Mouse (Mus musculus) intestine, postnatal 0 days (tissue): ENCODE results near the gene Tsga10. TPM values are rescaled to one million over a fixed set of nuclear protein-coding genes. Genes with fewer than 3 reads are reported as not detected.
"Not testable (repeated sequence)": the region's sequence is repeated elsewhere in the genome, so short reads cannot be mapped to it uniquely, and the experiment has no call there.

ENCODE experiments used
- ATAC-seq: fragments of 200-750 bp; cut with Nextera tagmentation; 2 replicates; pipeline ENCODE4 v1.8.0; 2017; ENCODE audit warnings: mild to moderate bottlenecking, moderate TSS enrichment, moderate library complexity
- H3K27ac ChIP-seq: fragments of 300-500 bp; sonication (generic); 2 replicates; pipeline ENCODE4 v1.5.1; 2014; ENCODE audit warnings: mild to moderate bottlenecking, low read depth, low read length, moderate library complexity
- H3K27me3 ChIP-seq: fragments of 300-500 bp; sonication (generic); replicated peaks from 2 replicates; pipeline ENCODE4 v1.6.1; 2014; ENCODE audit warnings: low read length, mixed read lengths; ENCODE audit not compliant: control insufficient read depth, insufficient read depth
- H3K36me3 ChIP-seq: fragments of 300-500 bp; sonication (generic); 2 replicates; pipeline ENCODE4 v1.6.1; 2014; ENCODE audit warnings: mild to moderate bottlenecking, moderate library complexity; ENCODE audit not compliant: control insufficient read depth, insufficient read depth
- H3K4me1 ChIP-seq: fragments of 300-500 bp; sonication (generic); replicated peaks from 2 replicates; pipeline ENCODE4 v1.6.1; 2014; ENCODE audit warnings: antibody characterized with exemption, low read length, mixed read lengths; ENCODE audit not compliant: control insufficient read depth, insufficient read depth
- H3K4me2 ChIP-seq: fragments of 300-500 bp; sonication (generic); replicated peaks from 2 replicates; pipeline ENCODE4 v1.6.1; 2014; ENCODE audit warnings: low read depth, mild to moderate bottlenecking, moderate library complexity
- H3K4me3 ChIP-seq: fragments of 300-500 bp; sonication (generic); 2 replicates; pipeline ENCODE4 v1.5.1; 2014; ENCODE audit warnings: low read depth, low read length
- H3K9ac ChIP-seq: fragments of 300-500 bp; sonication (generic); 2 replicates; pipeline ENCODE4 v1.6.1; 2014; ENCODE audit warnings: mild to moderate bottlenecking, low read depth, low read length
- H3K9me3 ChIP-seq: fragments of 300-500 bp; sonication (generic); 2 replicates; pipeline ENCODE4 v1.6.1; 2016; ENCODE audit warnings: mixed run types; ENCODE audit not compliant: control insufficient read depth
- CTCF ChIP-seq: sonication (generic); IDR thresholded peaks from 2 replicates; pipeline ENCODE4 v1.5.1; 2016; ENCODE audit warnings: low read depth, mild to moderate bottlenecking, control low read depth, antibody characterized with exemption, moderate library complexity
- WGBS: fragments of 180-500 bp; shearing (Covaris S2); extraction: QIAGEN DNeasy Blood & Tissue Kit; methylation state at CpG from one replicate; pipeline ENCODE4 v1.1.7; 2014; 5-methylcytosine and 5-hydroxymethylcytosine counted together
- polyA plus RNA-seq: library from polyadenylated mRNA; unstranded; fragments of >200 nt; fragmentation: Nextera tagmentation; extraction: Ambion mirVana; gene quantifications from 2 replicates; pipeline ENCODE4 v1.2.1, GENCODE M21; 2015

Tsga10 gene
- polyA plus RNA-seq, 1 experiment from 2014 or later, result 2.0 TPM

- Histone ChIP-seq H3K9me3 (no peaks in the 10 kb centered on the region), H3K4me2 (peak overlapping the region; percentile 81), H3K9ac (peak overlapping the region; percentile 57), H3K27me3 (no peaks in the 10 kb centered on the region), H3K36me3 (no peaks in the 10 kb centered on the region), H3K4me1 (no peaks in the 10 kb centered on the region), H3K27ac (peak overlapping the region; percentile 54; the same call in 1 of the 2 replicates), H3K4me3 (peak overlapping the region; percentile 60)
- TF ChIP-seq CTCF, result no peak
- ATAC-seq, result no peak
- WGBS, result 8% methylated on average over 23 of the region's 23 CpGs
Observed at GRCm38 (mm10) chr1:37865401-37866215, 621 bp downstream of the Tsga10 start.

- Histone ChIP-seq H3K36me3 (no peaks in the 10 kb centered on the region), H3K4me1 (no peaks in the 10 kb centered on the region), H3K9ac (peak overlapping the region; percentile 57), H3K4me3 (peak overlapping the region; percentile 60), H3K27ac (peak overlapping the region; percentile 54; the same call in 1 of the 2 replicates), H3K9me3 (no peaks in the 10 kb centered on the region), H3K4me2 (peak overlapping the region; percentile 81), H3K27me3 (no peaks in the 10 kb centered on the region)
- ATAC-seq, result peak; percentile 99
- TF ChIP-seq CTCF, result peak; percentile 70
- under 1% methylated on average over 85 of the region's 90 CpGs for WGBS
Observed at GRCm38 (mm10) chr1:37864511-37865400, 1.5 kb downstream of the Tsga10 start.

- H3K9ac ChIP-seq, result no peak overlapping the region
- no peaks in the 10 kb centered on the region for H3K36me3 ChIP-seq
- no peaks in the 10 kb centered on the region for H3K27me3 ChIP-seq
- H3K4me3 ChIP-seq, result no peak overlapping the region
- ATAC-seq, result peak; percentile 60
- no peak overlapping the region for H3K27ac ChIP-seq
- H3K9me3 ChIP-seq, result no peaks in the 10 kb centered on the region
- no peaks in the 10 kb centered on the region for H3K4me1 ChIP-seq
- 45% methylated on average over 2 of the region's 2 CpGs for WGBS
- no peak overlapping the region for H3K4me2 ChIP-seq
- TF ChIP-seq CTCF, result no peak
Observed at GRCm38 (mm10) chr1:37850696-37851095, 15.5 kb downstream of the Tsga10 start.

GRCm38 (mm10) chr1:37846878-37847277 lies 19.4 kb downstream of the Tsga10 start:
- H3K36me3 ChIP-seq, result no peaks in the 10 kb centered on the region
- peak; percentile 78 for ATAC-seq
- WGBS, result 42% methylated on average over 8 of the region's 8 CpGs
- no peak overlapping the region for H3K27ac ChIP-seq
- H3K9me3 ChIP-seq, result no peaks in the 10 kb centered on the region
- no peak overlapping the region for H3K9ac ChIP-seq
- TF ChIP-seq CTCF, result no peak
- no peaks in the 10 kb centered on the region for H3K27me3 ChIP-seq
- H3K4me2 ChIP-seq, result no peak overlapping the region
- no peak overlapping the region for H3K4me3 ChIP-seq
- H3K4me1 ChIP-seq, result no peaks in the 10 kb centered on the region

GRCm38 (mm10) chr1:37831681-37832080 lies 34.5 kb downstream of the Tsga10 start:
- H3K4me3 ChIP-seq, result no peak overlapping the region
- H3K36me3 ChIP-seq, result no peaks in the 10 kb centered on the region
- H3K27ac ChIP-seq, result no peak overlapping the region
- H3K9ac ChIP-seq, result no peak overlapping the region
- no peaks in the 10 kb centered on the region for H3K27me3 ChIP-seq
- 62% methylated on average over 2 of the region's 2 CpGs for WGBS
- no peak for ATAC-seq
- no peak for TF ChIP-seq CTCF
- H3K4me1 ChIP-seq, result no peaks in the 10 kb centered on the region
- no peaks in the 10 kb centered on the region for H3K9me3 ChIP-seq
- H3K4me2 ChIP-seq, result no peak overlapping the region

- H3K27me3 ChIP-seq, H3K4me1 ChIP-seq, H3K36me3 ChIP-seq, H3K4me2 ChIP-seq, H3K27ac ChIP-seq, H3K9ac ChIP-seq, ATAC-seq, H3K4me3 ChIP-seq, H3K9me3 ChIP-seq: not testable (repeated sequence)
- TF ChIP-seq CTCF, result peak; percentile 64
- 90% methylated on average over 1 of the region's 1 CpGs for WGBS
Observed at GRCm38 (mm10) chr1:37802291-37802690, 63.9 kb downstream of the Tsga10 start.
